Mouse (Mus musculus) embryo, embryonic 11 days (tissue): ENCODE measurements at regions not wholly inside any gene's neighbourhood (a gene's known extent, or its start where the extent isn't known, plus 50 kb on each side); places are given as distances from the start of the nearest gene placed in this dataset.
A peak's percentile ranks its signal among the peaks of the same experiment; 100 is the strongest.

Experiments used
- DNase-seq: peaks from one replicate; pipeline ENCODE4 v3.0.0-alpha.2; 2015

GRCm38 (mm10) chr10:111795056-111795455, 177.4 kb upstream of the Krr1 start:
- no peak for DNase-seq

- no peak for DNase-seq
Measured at GRCm38 (mm10) chr10:111795756-111796155, 176.7 kb upstream of the Krr1 start.

- no peak for DNase-seq
Measured at GRCm38 (mm10) chr10:111798851-111799281, 173.6 kb upstream of the Krr1 start.

GRCm38 (mm10) chr10:111799850-111800589, 172.4 kb upstream of the Krr1 start:
- peak; percentile 23 for DNase-seq

GRCm38 (mm10) chr10:111800590-111800935, 171.9 kb upstream of the Krr1 start:
- DNase-seq, result no peak

- peak; percentile 50 for DNase-seq
Measured at GRCm38 (mm10) chr10:111801021-111801793, 171.3 kb upstream of the Krr1 start.

GRCm38 (mm10) chr10:111801794-111802359, 170.6 kb upstream of the Krr1 start:
- DNase-seq, result peak; percentile 71

- DNase-seq, result no peak
Measured at GRCm38 (mm10) chr10:111806333-111806732, 166.1 kb upstream of the Krr1 start.

- no peak for DNase-seq
Measured at GRCm38 (mm10) chr10:111806916-111807315, 165.5 kb upstream of the Krr1 start.

GRCm38 (mm10) chr10:111813736-111814135, 158.7 kb upstream of the Krr1 start:
- no peak for DNase-seq

GRCm38 (mm10) chr10:111814648-111815047, 157.8 kb upstream of the Krr1 start:
- no peak for DNase-seq

- no peak for DNase-seq
Measured at GRCm38 (mm10) chr10:111815160-111815559, 157.3 kb upstream of the Krr1 start.

- DNase-seq, result no peak
Measured at GRCm38 (mm10) chr10:111815821-111816599, 156.5 kb upstream of the Krr1 start.

- DNase-seq, result no peak
Measured at GRCm38 (mm10) chr10:111819755-111820451, 152.6 kb upstream of the Krr1 start.

- no peak for DNase-seq
Measured at GRCm38 (mm10) chr10:111824820-111825219, 147.6 kb upstream of the Krr1 start.

GRCm38 (mm10) chr10:111826033-111826754, 146.3 kb upstream of the Krr1 start:
- no peak for DNase-seq

GRCm38 (mm10) chr10:111827246-111827645, 145.2 kb upstream of the Krr1 start:
- no peak for DNase-seq

GRCm38 (mm10) chr10:111827930-111828329, 144.5 kb upstream of the Krr1 start:
- DNase-seq, result no peak

- no peak for DNase-seq
Measured at GRCm38 (mm10) chr10:111828610-111829009, 143.9 kb upstream of the Krr1 start.

GRCm38 (mm10) chr10:111829291-111829690, 143.2 kb upstream of the Krr1 start:
- no peak for DNase-seq

GRCm38 (mm10) chr10:111831105-111831504, 141.4 kb upstream of the Krr1 start:
- DNase-seq, result no peak

- DNase-seq, result no peak
Measured at GRCm38 (mm10) chr10:111833611-111834010, 138.9 kb upstream of the Krr1 start.
